In the genomic region with DNA sequence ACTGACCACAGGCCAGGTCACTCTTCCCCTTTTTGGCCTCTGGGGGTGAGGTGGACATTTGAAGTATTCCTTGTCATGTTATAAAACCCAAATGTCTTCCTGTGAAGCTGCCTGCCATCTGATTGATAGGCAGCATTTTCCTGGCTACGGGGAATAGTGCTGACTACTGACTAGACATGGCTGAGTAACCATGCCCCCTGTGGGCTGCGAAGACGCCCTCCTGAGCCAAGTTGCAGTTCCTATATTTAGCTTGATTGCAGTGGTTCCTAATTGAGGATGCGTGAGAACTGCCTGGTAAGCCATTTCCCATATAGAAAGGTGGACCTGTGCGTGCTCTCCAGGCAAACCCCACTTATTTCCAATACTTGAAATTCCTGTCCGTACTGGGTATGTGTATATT, we compare ENCODE assay signal across 24 mouse cellular contexts. TPM values are rescaled to one million over a fixed set of nuclear protein-coding genes. Genes with fewer than 3 reads are reported as not detected.
A peak's percentile ranks its signal among the peaks of the same experiment; 100 is the strongest.
DNase-seq lines count a peak whose midpoint lies in the region; ATAC-seq lines count a peak whose summit lies in the region.
"Had no signal": no experiment of that assay in that cellular context is flagged by ENCODE, and none has a peak within 500 bp of the region (broad histone marks: within the 10 kb centered on the region; RNA-seq: fewer than 3 reads in every experiment).

No protein-coding gene starts in this region.

- WGBS in kidney, embryonic 16.5 days = 58% methylated on average over 6 of the region's 6 CpGs
- WGBS in intestine, embryonic 16.5 days = 87% methylated on average over 6 of the region's 6 CpGs

- intact Hi-C loops in gastrocnemius, postnatal 36 days (cut with DNase I) = no loop called here

- no peaks in the 10 kb centered on the region for H3K9me3 ChIP-seq in kidney, embryonic 16.5 days (ENCODE audit: low read length)
- H3K9me3 ChIP-seq in intestine, embryonic 16.5 days (ENCODE audit: control insufficient read depth, low read length) = no peaks in the 10 kb centered on the region
- H3K9me3 ChIP-seq: embryonic facial prominence, embryonic 12.5 days; heart, embryonic 10.5 days; hindbrain, embryonic 15.5 days; intestine, embryonic 15.5 days; limb, embryonic 10.5 days; liver, embryonic 13.5 days; lung, embryonic 15.5 days; midbrain, embryonic 10.5 days; neural tube, embryonic 13.5 days had no signal

- ATAC-seq in kidney, embryonic 16.5 days (ENCODE audit: low FRiP score, low TSS enrichment) = 0 out of 2 replicates have a peak, but pooled peaks have one; percentile 28
- peak; percentile 70 for ATAC-seq in granulocyte monocyte progenitor cell, adult 5-6 weeks (replicated peaks; ENCODE audit: poor library complexity, severe bottlenecking)
- ATAC-seq in megakaryocyte, adult 5-6 weeks (ENCODE audit: poor library complexity, severe bottlenecking) = peak; percentile 47
- ATAC-seq in intestine, embryonic 16.5 days = no peak
- no peak for ATAC-seq in frontal cortex, adult (ENCODE audit: low TSS enrichment)
- ATAC-seq: forebrain, postnatal 0 days; intestine, embryonic 15.5 days; midbrain, embryonic 16.5 days had no signal

- H3K4me2 ChIP-seq in kidney, embryonic 16.5 days (replicated peaks; ENCODE audit: low read depth, low read length) = no peak overlapping the region
- H3K4me2 ChIP-seq in intestine, embryonic 16.5 days (ENCODE audit: low read depth, low read length) = no peak overlapping the region
- H3K4me2 ChIP-seq: embryonic facial prominence, embryonic 12.5 days; hindbrain, embryonic 15.5 days; intestine, embryonic 15.5 days; liver, embryonic 13.5 days; lung, embryonic 15.5 days; neural tube, embryonic 13.5 days had no signal

- no peak overlapping the region for H3K27ac ChIP-seq in kidney, embryonic 16.5 days (ENCODE audit: low read length)
- no peak overlapping the region for H3K27ac ChIP-seq in intestine, embryonic 16.5 days (ENCODE audit: low read length)
- H3K27ac ChIP-seq: embryonic facial prominence, embryonic 12.5 days; heart, embryonic 10.5 days; hindbrain, embryonic 15.5 days; intestine, embryonic 15.5 days; limb, embryonic 10.5 days; liver, embryonic 13.5 days; lung, embryonic 15.5 days; midbrain, embryonic 10.5 days; neural tube, embryonic 13.5 days had no signal

- no peak overlapping the region for H3K9ac ChIP-seq in kidney, embryonic 16.5 days (replicated peaks; ENCODE audit: low read length)
- no peak overlapping the region for H3K9ac ChIP-seq in intestine, embryonic 16.5 days (ENCODE audit: low read depth, low read length)
- H3K9ac ChIP-seq: embryonic facial prominence, embryonic 12.5 days; forebrain, postnatal 0 days; hindbrain, embryonic 15.5 days; intestine, embryonic 15.5 days; liver, embryonic 13.5 days; lung, embryonic 15.5 days; neural tube, embryonic 13.5 days had no signal

- peaks cover 3% of the 10 kb centered on the region; the same call in 1 of the 2 replicates for H3K36me3 ChIP-seq in kidney, embryonic 16.5 days (ENCODE audit: insufficient read depth, low read length)
- no peaks in the 10 kb centered on the region for H3K36me3 ChIP-seq in intestine, embryonic 16.5 days (ENCODE audit: control insufficient read depth, insufficient read depth, low read length)
- H3K36me3 ChIP-seq: embryonic facial prominence, embryonic 12.5 days; hindbrain, embryonic 15.5 days; intestine, embryonic 15.5 days; neural tube, embryonic 13.5 days had no signal

- H3K27me3 ChIP-seq in kidney, embryonic 16.5 days (ENCODE audit: insufficient read depth, low read length) = no peaks in the 10 kb centered on the region
- no peaks in the 10 kb centered on the region for H3K27me3 ChIP-seq in intestine, embryonic 16.5 days (replicated peaks; ENCODE audit: control insufficient read depth, insufficient read depth, low read length)
- H3K27me3 ChIP-seq: embryonic facial prominence, embryonic 12.5 days; hindbrain, embryonic 15.5 days; intestine, embryonic 15.5 days; liver, embryonic 13.5 days; lung, embryonic 15.5 days; neural tube, embryonic 13.5 days had no signal

- peaks cover 38% of the 10 kb centered on the region for H3K4me1 ChIP-seq in kidney, embryonic 16.5 days (ENCODE audit: insufficient read depth, low read length)
- peaks cover 13% of the 10 kb centered on the region for H3K4me1 ChIP-seq in intestine, embryonic 16.5 days (ENCODE audit: control insufficient read depth, insufficient read depth, low read length)
- H3K4me1 ChIP-seq: embryonic facial prominence, embryonic 12.5 days had no signal

- DNase-seq in gastrocnemius, postnatal 25 days = peak; percentile 62
- no peak for DNase-seq in gastrocnemius, postnatal 36 days
- DNase-seq in kidney, postnatal 4 days = no peak
- DNase-seq: cerebellum, adult 11 months; forebrain, postnatal 0 days; liver, embryonic 13.5 days; lung, postnatal 36 days; right cerebral cortex, adult 18-20 months; spleen, adult 18-20 months had no signal

- H3K4me3 ChIP-seq in kidney, embryonic 16.5 days (ENCODE audit: low read length) = no peak overlapping the region
- no peak overlapping the region for H3K4me3 ChIP-seq in intestine, embryonic 16.5 days (ENCODE audit: low read length)
- H3K4me3 ChIP-seq: embryonic facial prominence, embryonic 12.5 days; heart, embryonic 10.5 days; hindbrain, embryonic 15.5 days; intestine, embryonic 15.5 days; limb, embryonic 10.5 days; liver, embryonic 13.5 days; lung, embryonic 15.5 days; midbrain, embryonic 10.5 days; myocyte; neural tube, embryonic 13.5 days had no signal

RNA-seq across cellular contexts. Expression of gene Man2a1, which starts 14.9 kb away (rescaled TPM):
- total RNA-seq in gastrocnemius, postnatal 25 days (2021) = 10 to 100 TPM in 1 of 2 experiments, 1 to 10 TPM in 1; 8.9 to 10.6 TPM
- total RNA-seq in gastrocnemius, postnatal 36 days (2021) = 1 to 10 TPM; 6.9 to 7.6 TPM
- polyA plus RNA-seq in kidney, embryonic 16.5 days (2015; fragmentation: Nextera tagmentation; extraction: Ambion mirVana) = 7.3 and 9.1 TPM in 2 replicates
- 25.0 and 45.5 TPM in 2 replicates for total RNA-seq in granulocyte monocyte progenitor cell, adult 5-6 weeks (2014; fragmentation: Nextera tagmentation)
- total RNA-seq in granulocyte monocyte progenitor cell, adult 5-6 weeks (2017) = 39.4 and 40.5 TPM in 2 replicates
- 37.3 and 39.2 TPM in 2 replicates for total RNA-seq in megakaryocyte, adult 5-6 weeks (2015)
- total RNA-seq in megakaryocyte, adult 5-6 weeks (2017) = 38.3 and 48.0 TPM in 2 replicates
- polyA plus RNA-seq in intestine, embryonic 16.5 days (2015; fragmentation: Nextera tagmentation; extraction: Ambion mirVana) = 8.4 and 9.1 TPM in 2 replicates

Comparison
In these comparisons a context has a peak if more than half of its experiments do, and no peak if none do; other contexts are left out.
1. ATAC-seq: peak in kidney, embryonic 16.5 days (single experiment), granulocyte monocyte progenitor cell, adult 5-6 weeks (single experiment) and megakaryocyte, adult 5-6 weeks (single experiment); none in intestine, embryonic 16.5 days (single experiment) and frontal cortex, adult (single experiment).